ENCODE assay signal across 26 mouse cellular contexts in genomic region chr4:123246221-123246620, GRCm38 (mm10). TPM values are rescaled to one million over a fixed set of nuclear protein-coding genes. Genes with fewer than 3 reads are reported as not detected.
DNase-seq lines count a peak whose midpoint lies in the region; ATAC-seq and TF ChIP-seq lines count a peak whose summit lies in the region.
"Had no signal": no experiment of that assay in that cellular context is flagged by ENCODE, and none has a peak within 500 bp of the region (broad histone marks: within the 10 kb centered on the region; RNA-seq: fewer than 3 reads in every experiment).

No protein-coding gene starts in this region.

- no peak overlapping the region for H3K4me3 ChIP-seq in gastrocnemius, adult 2 months
- no peak overlapping the region for H3K4me3 ChIP-seq in heart, embryonic 13.5 days
- no peak overlapping the region for H3K4me3 ChIP-seq in kidney, postnatal 0 days (replicated peaks; ENCODE audit: low read depth, low read length)
- H3K4me3 ChIP-seq in heart, embryonic 16.5 days (ENCODE audit: low read length): no peak overlapping the region
- no peak overlapping the region for H3K4me3 ChIP-seq in forebrain, embryonic 10.5 days
- H3K4me3 ChIP-seq: embryonic facial prominence, embryonic 13.5 days; erythroblast, embryonic 14.5 days; forebrain, embryonic 13.5 days; hindbrain, embryonic 13.5 days; limb, embryonic 12.5 days; midbrain, embryonic 15.5 days; neural tube, embryonic 13.5 days had no signal

- H3K4me2 ChIP-seq in heart, embryonic 13.5 days: no peak overlapping the region
- H3K4me2 ChIP-seq in kidney, postnatal 0 days (ENCODE audit: low read length): no peak overlapping the region
- H3K4me2 ChIP-seq in heart, embryonic 16.5 days (ENCODE audit: low read depth, low read length): no peak overlapping the region
- H3K4me2 ChIP-seq: embryonic facial prominence, embryonic 13.5 days; forebrain, embryonic 13.5 days; hindbrain, embryonic 13.5 days; limb, embryonic 12.5 days; liver, embryonic 11.5 days; midbrain, embryonic 15.5 days; neural tube, embryonic 13.5 days had no signal

- H3K27me3 ChIP-seq in heart, embryonic 13.5 days (replicated peaks): 0 out of 2 replicates have a peak, but pooled peaks cover 5% of the 10 kb centered on the region
- H3K27me3 ChIP-seq in kidney, postnatal 0 days (ENCODE audit: insufficient read depth, low read length): no peaks in the 10 kb centered on the region
- no peaks in the 10 kb centered on the region for H3K27me3 ChIP-seq in heart, embryonic 16.5 days (ENCODE audit: control insufficient read depth, insufficient read depth, low read length)
- H3K27me3 ChIP-seq in forebrain, embryonic 10.5 days (ENCODE audit: poor library complexity, severe bottlenecking): peaks cover 20% of the 10 kb centered on the region
- H3K27me3 ChIP-seq: midbrain, embryonic 15.5 days; neural tube, embryonic 13.5 days had no signal

- ATAC-seq in heart, embryonic 13.5 days (ENCODE audit: extremely low read depth, insufficient number of reproducible peaks, low FRiP score, low TSS enrichment): no peak
- ATAC-seq in kidney, postnatal 0 days (replicated peaks; ENCODE audit: low FRiP score, low read depth): no peak
- ATAC-seq in heart, embryonic 16.5 days (replicated peaks; ENCODE audit: extremely low read depth, insufficient read depth, low FRiP score): no peak
- ATAC-seq: activated CD4-positive, CD25-positive, alpha-beta regulatory T cell, adult 4 months; forebrain, embryonic 13.5 days; liver, postnatal 0 days; midbrain, embryonic 15.5 days had no signal

- H3K9ac ChIP-seq in heart, embryonic 13.5 days: no peak overlapping the region
- no peak overlapping the region for H3K9ac ChIP-seq in kidney, postnatal 0 days (ENCODE audit: low read depth, low read length)
- no peak overlapping the region for H3K9ac ChIP-seq in heart, embryonic 16.5 days (ENCODE audit: low read length)
- H3K9ac ChIP-seq: embryonic facial prominence, embryonic 13.5 days; forebrain, embryonic 13.5 days; hindbrain, embryonic 13.5 days; limb, embryonic 12.5 days; liver, postnatal 0 days; midbrain, embryonic 15.5 days; neural tube, embryonic 13.5 days had no signal

- intact Hi-C loops in gastrocnemius, adult 2 months (cut with DNase I): no loop called here
- intact Hi-C loops in heart, postnatal 36 days (cut with DNase I): no loop called here

- TF ChIP-seq CTCF in gastrocnemius, adult 2 months (IDR thresholded peaks at IDR 0.05): no peak
- no peak for TF ChIP-seq CTCF in kidney, postnatal 0 days (IDR thresholded peaks at IDR 0.05; ENCODE audit: low read depth)

- H3K36me3 ChIP-seq in heart, embryonic 13.5 days: peaks cover 6% of the 10 kb centered on the region; the same call in 1 of the 2 replicates
- H3K36me3 ChIP-seq in kidney, postnatal 0 days (ENCODE audit: insufficient read depth, low read length): 0 out of 2 replicates have a peak, but pooled peaks cover 5% of the 10 kb centered on the region
- no peaks in the 10 kb centered on the region for H3K36me3 ChIP-seq in heart, embryonic 16.5 days (ENCODE audit: control insufficient read depth, insufficient read depth)
- H3K36me3 ChIP-seq in forebrain, embryonic 10.5 days (replicated peaks): no peaks in the 10 kb centered on the region
- H3K36me3 ChIP-seq: embryonic facial prominence, embryonic 13.5 days; hindbrain, embryonic 13.5 days; limb, embryonic 12.5 days; midbrain, embryonic 15.5 days; neural tube, embryonic 13.5 days had no signal

- H3K27ac ChIP-seq in gastrocnemius, adult 2 months: peak overlapping the region; percentile 85
- peak overlapping the region; percentile 96 for H3K27ac ChIP-seq in heart, embryonic 13.5 days (replicated peaks)
- peak overlapping the region; percentile 62; the same call in 1 of the 2 replicates for H3K27ac ChIP-seq in kidney, postnatal 0 days
- peak overlapping the region; percentile 35 for H3K27ac ChIP-seq in heart, embryonic 16.5 days (ENCODE audit: low read length)
- H3K27ac ChIP-seq in forebrain, embryonic 10.5 days: no peak overlapping the region
- H3K27ac ChIP-seq: embryonic facial prominence, embryonic 13.5 days; forebrain, embryonic 13.5 days; hindbrain, embryonic 13.5 days; limb, embryonic 12.5 days; midbrain, embryonic 15.5 days; neural tube, embryonic 13.5 days had no signal

- peaks cover 46% of the 10 kb centered on the region for H3K4me1 ChIP-seq in heart, embryonic 13.5 days
- 0 out of 2 replicates have a peak, but pooled peaks cover 4% of the 10 kb centered on the region for H3K4me1 ChIP-seq in kidney, postnatal 0 days (replicated peaks; ENCODE audit: insufficient read depth, low read length)
- peaks cover 29% of the 10 kb centered on the region for H3K4me1 ChIP-seq in heart, embryonic 16.5 days (ENCODE audit: control insufficient read depth, insufficient read depth, low read length)
- peaks cover 42% of the 10 kb centered on the region for H3K4me1 ChIP-seq in forebrain, embryonic 10.5 days
- H3K4me1 ChIP-seq: hindbrain, embryonic 13.5 days; midbrain, embryonic 15.5 days had no signal

- WGBS in heart, embryonic 13.5 days: 76% methylated on average over 7 of the region's 7 CpGs
- 73% methylated on average over 7 of the region's 7 CpGs for WGBS in kidney, postnatal 0 days
- 81% methylated on average over 7 of the region's 7 CpGs for whole genome bisulfite sequencing in heart, embryonic 16.5 days
- WGBS in forebrain, embryonic 10.5 days: 87% methylated on average over 7 of the region's 7 CpGs

- no peak for DNase-seq in gastrocnemius, adult 2 months
- DNase-seq in gastrocnemius, adult 18-20 months (ENCODE audit: low spot score): no peak
- no peak for DNase-seq in heart, postnatal 36 days
- DNase-seq in kidney, postnatal 0 days (ENCODE audit: low spot score): no peak
- DNase-seq in kidney, adult 18-20 months: no peak
- DNase-seq in forebrain, embryonic 10.5 days (ENCODE audit: extremely low spot score, low spot score): no peak
- DNase-seq: adrenal gland, adult 8-10 months; cerebellum, adult 18-20 months; cerebellum, postnatal 14 days; kidney, adult 9 months; liver, postnatal 0 days; retina, postnatal 1 day; right cerebral cortex, postnatal 25 days; spleen, adult 18-20 months; thymus, postnatal 14 days had no signal

- H3K9me3 ChIP-seq in heart, embryonic 13.5 days: no peaks in the 10 kb centered on the region
- no peaks in the 10 kb centered on the region for H3K9me3 ChIP-seq in kidney, postnatal 0 days (replicated peaks; ENCODE audit: low read length)
- no peaks in the 10 kb centered on the region for H3K9me3 ChIP-seq in heart, embryonic 16.5 days (replicated peaks; ENCODE audit: control insufficient read depth, low read length)
- H3K9me3 ChIP-seq in forebrain, embryonic 10.5 days: no peaks in the 10 kb centered on the region
- H3K9me3 ChIP-seq: embryonic facial prominence, embryonic 13.5 days; forebrain, embryonic 13.5 days; hindbrain, embryonic 13.5 days; limb, embryonic 12.5 days; midbrain, embryonic 15.5 days; neural tube, embryonic 13.5 days had no signal

RNA-seq across cellular contexts. Expression of gene Heyl, which starts 12.9 kb away (rescaled TPM):
- total RNA-seq in gastrocnemius, adult 2 months (2021): 1 to 10 TPM; 5.1 to 6.4 TPM
- 1 to 10 TPM; 2.8 to 5.2 TPM for total RNA-seq in gastrocnemius, adult 18-20 months (2021)
- polyA plus RNA-seq in heart, embryonic 13.5 days (2015; fragmentation: Nextera tagmentation; extraction: Ambion mirVana): 9.2 and 9.3 TPM in 2 replicates
- total RNA-seq in heart, postnatal 36 days (2021): 10 to 100 TPM; 19.5 to 20.7 TPM
- 28.7 and 31.6 TPM in 2 replicates for polyA plus RNA-seq in kidney, postnatal 0 days (2015; fragmentation: Nextera tagmentation; extraction: Ambion mirVana)
- polyA plus RNA-seq in heart, embryonic 16.5 days (2015; fragmentation: Nextera tagmentation; extraction: Ambion mirVana): 13.2 and 13.9 TPM in 2 replicates
- polyA plus RNA-seq in forebrain, embryonic 10.5 days (2016; fragmentation: Nextera tagmentation; extraction: Ambion mirVana): 6.6 and 6.7 TPM in 2 replicates
- polyA plus RNA-seq: activated CD4-positive, CD25-positive, alpha-beta regulatory T cell, adult 4 months; erythroblast, embryonic 14.5 days had no signal

RNA-seq across cellular contexts. Expression of gene Pabpc4, which starts 15.9 kb away (rescaled TPM):
- total RNA-seq in gastrocnemius, adult 2 months (2021): 100 to 1,000 TPM; 325 to 341 TPM
- total RNA-seq in gastrocnemius, adult 18-20 months (2021): 100 to 1,000 TPM; 307 to 316 TPM
- 52.0 and 56.4 TPM in 2 replicates for polyA plus RNA-seq in heart, embryonic 13.5 days (2015; fragmentation: Nextera tagmentation; extraction: Ambion mirVana)
- total RNA-seq in heart, postnatal 36 days (2021): 100 to 1,000 TPM; 325 to 393 TPM
- 28.2 and 29.7 TPM in 2 replicates for polyA plus RNA-seq in kidney, postnatal 0 days (2015; fragmentation: Nextera tagmentation; extraction: Ambion mirVana)
- polyA plus RNA-seq in heart, embryonic 16.5 days (2015; fragmentation: Nextera tagmentation; extraction: Ambion mirVana): 55.0 and 60.5 TPM in 2 replicates
- 55.4 and 57.9 TPM in 2 replicates for polyA plus RNA-seq in forebrain, embryonic 10.5 days (2016; fragmentation: Nextera tagmentation; extraction: Ambion mirVana)

RNA-seq across cellular contexts. Expression of gene Nt5c1a, which starts 44.9 kb away (rescaled TPM):
- 10 to 100 TPM; 38.8 to 53.4 TPM for total RNA-seq in gastrocnemius, adult 2 months (2021)
- 10 to 100 TPM; 41.3 to 43.9 TPM for total RNA-seq in gastrocnemius, adult 18-20 months (2021)
- 0.83 and 1.1 TPM in 2 replicates for polyA plus RNA-seq in heart, embryonic 13.5 days (2015; fragmentation: Nextera tagmentation; extraction: Ambion mirVana)
- 10 to 100 TPM; 45.5 to 58.6 TPM for total RNA-seq in heart, postnatal 36 days (2021)
- polyA plus RNA-seq in kidney, postnatal 0 days (2015; fragmentation: Nextera tagmentation; extraction: Ambion mirVana): 0.47 and 0.71 TPM in 2 replicates
- 1.4 and 1.7 TPM in 2 replicates for polyA plus RNA-seq in heart, embryonic 16.5 days (2015; fragmentation: Nextera tagmentation; extraction: Ambion mirVana)
- not detected in 2 replicates for polyA plus RNA-seq in forebrain, embryonic 10.5 days (2016; fragmentation: Nextera tagmentation; extraction: Ambion mirVana)
- polyA plus RNA-seq: activated CD4-positive, CD25-positive, alpha-beta regulatory T cell, adult 4 months; embryonic facial prominence, embryonic 13.5 days; erythroblast, embryonic 14.5 days; forebrain, embryonic 13.5 days; hindbrain, embryonic 13.5 days; limb, embryonic 12.5 days; liver, embryonic 11.5 days; liver, postnatal 0 days; midbrain, embryonic 15.5 days; neural tube, embryonic 13.5 days had no signal
